Mouse (Mus musculus): Measurements from ENCODE around the gene Dglucy.

DNA sequence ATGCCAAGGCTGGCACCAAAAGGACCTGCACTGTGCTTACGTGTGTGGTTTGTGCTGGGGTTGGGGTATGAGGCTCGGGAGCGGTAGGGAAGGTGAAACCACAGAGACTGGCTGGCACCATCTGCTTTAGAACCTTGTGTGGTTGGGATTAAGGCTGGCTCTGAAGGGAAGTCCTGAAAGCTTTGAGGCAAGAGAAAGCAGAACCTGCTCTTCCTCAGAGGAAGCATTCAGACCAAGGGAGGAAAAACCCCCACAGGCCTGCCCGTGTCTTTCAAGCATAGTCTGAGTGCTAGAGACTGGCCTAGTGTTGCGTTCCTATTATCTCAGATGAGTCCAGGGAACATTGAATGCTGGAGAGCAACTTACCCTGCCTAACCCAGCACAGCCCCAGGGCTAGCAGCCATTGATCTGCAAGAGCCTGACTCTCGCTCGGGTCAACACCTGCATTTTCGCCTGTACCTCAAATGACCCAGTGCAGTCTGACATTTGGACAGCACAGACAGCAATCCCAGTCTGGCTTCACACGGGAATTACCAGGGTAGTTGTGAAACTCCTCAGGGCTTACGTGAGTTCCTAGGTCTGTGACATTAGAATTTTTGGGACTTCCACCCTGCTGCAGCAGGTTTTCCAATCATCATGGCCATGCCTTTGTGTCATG, 452 bp upstream of the Dglucy start:
- TF ChIP-seq CTCF (IDR thresholded peaks at IDR 0.05; ENCODE audit: insufficient read depth, low read length) (no peak), POLR2A (IDR thresholded peaks at IDR 0.05; ENCODE audit: borderline replicate concordance, extremely low read depth, low read depth, low read length) (no peak)

Data from lung, adult 2 months (tissue).